Comparison of ENCODE assay signal across 10 mouse cellular contexts in genomic region chr15:27779827-27780226, GRCm38 (mm10).
DNase-seq lines count a peak whose midpoint lies in the region; ATAC-seq and TF ChIP-seq lines count a peak whose summit lies in the region.
"Had no signal": no experiment of that assay in that cellular context is flagged by ENCODE, and none has a peak within 500 bp of the region (broad histone marks: within the 10 kb centered on the region; RNA-seq: fewer than 3 reads in every experiment).

No protein-coding gene starts in this region.

- H3K9ac ChIP-seq in heart, embryonic 16.5 days (ENCODE audit: low read length): 0 out of 2 replicates have a peak overlapping the region, but pooled peaks have one; percentile 23
- peak overlapping the region; percentile 36; the same call in 1 of the 2 replicates for H3K9ac ChIP-seq in midbrain, embryonic 14.5 days (replicated peaks; ENCODE audit: low read length)
- H3K9ac ChIP-seq: liver, embryonic 13.5 days had no signal

- no peaks in the 10 kb centered on the region for H3K9me3 ChIP-seq in heart, embryonic 16.5 days (replicated peaks; ENCODE audit: control insufficient read depth, low read length)
- no peaks in the 10 kb centered on the region for H3K9me3 ChIP-seq in midbrain, embryonic 14.5 days (ENCODE audit: control insufficient read depth, low read length)
- H3K9me3 ChIP-seq: liver, embryonic 13.5 days had no signal

- H3K4me1 ChIP-seq in heart, embryonic 16.5 days (ENCODE audit: control insufficient read depth, insufficient read depth, low read length): peaks cover 80% of the 10 kb centered on the region
- peaks cover 79% of the 10 kb centered on the region for H3K4me1 ChIP-seq in midbrain, embryonic 14.5 days (ENCODE audit: control insufficient read depth, insufficient read depth, low read length)

- intact Hi-C loops in heart, postnatal 25 days (cut with DNase I): no loop called here

- H3K27me3 ChIP-seq in heart, embryonic 16.5 days (ENCODE audit: control insufficient read depth, insufficient read depth, low read length): no peaks in the 10 kb centered on the region
- H3K27me3 ChIP-seq in midbrain, embryonic 14.5 days (ENCODE audit: control insufficient read depth, insufficient read depth, low read length): no peaks in the 10 kb centered on the region
- H3K27me3 ChIP-seq: liver, embryonic 13.5 days had no signal

- H3K4me3 ChIP-seq in heart, embryonic 16.5 days (ENCODE audit: low read length): no peak overlapping the region
- H3K4me3 ChIP-seq in midbrain, embryonic 14.5 days (replicated peaks; ENCODE audit: low read depth, low read length): no peak overlapping the region
- H3K4me3 ChIP-seq: gastrocnemius, adult 2 months; liver, embryonic 13.5 days had no signal

- no peak overlapping the region for H3K4me2 ChIP-seq in heart, embryonic 16.5 days (ENCODE audit: low read depth, low read length)
- H3K4me2 ChIP-seq in midbrain, embryonic 14.5 days (ENCODE audit: low read length): no peak overlapping the region
- H3K4me2 ChIP-seq: liver, embryonic 13.5 days had no signal

- WGBS in heart, embryonic 16.5 days: 46% methylated on average over 10 of the region's 10 CpGs
- WGBS in midbrain, embryonic 14.5 days: 24% methylated on average over 10 of the region's 10 CpGs

- H3K36me3 ChIP-seq in heart, embryonic 16.5 days (ENCODE audit: control insufficient read depth, insufficient read depth): no peaks in the 10 kb centered on the region
- H3K36me3 ChIP-seq in midbrain, embryonic 14.5 days (ENCODE audit: control insufficient read depth, insufficient read depth, low read length): no peaks in the 10 kb centered on the region
- H3K36me3 ChIP-seq: liver, embryonic 13.5 days had no signal

- peak overlapping the region; percentile 91 for H3K27ac ChIP-seq in heart, embryonic 16.5 days (ENCODE audit: low read length)
- H3K27ac ChIP-seq in midbrain, embryonic 14.5 days (replicated peaks; ENCODE audit: low read depth, low read length): peak overlapping the region; percentile 65
- H3K27ac ChIP-seq: liver, embryonic 13.5 days had no signal

- TF ChIP-seq POLR2A in brain, embryonic 14.5 days (IDR thresholded peaks at IDR 0.05; ENCODE audit: borderline replicate concordance, extremely low read depth, insufficient read depth, insufficient read length, poor library complexity, severe bottlenecking): no peak

- no peak for ATAC-seq in heart, embryonic 16.5 days (replicated peaks; ENCODE audit: extremely low read depth, insufficient read depth, low FRiP score)
- ATAC-seq in midbrain, embryonic 14.5 days (ENCODE audit: low FRiP score, low TSS enrichment): 0 out of 2 replicates have a peak, but pooled peaks have one; percentile 3
- no peak for ATAC-seq in granulocyte monocyte progenitor cell, adult 5-6 weeks (replicated peaks; ENCODE audit: poor library complexity, severe bottlenecking)

- no peak for DNase-seq in heart, postnatal 25 days (ENCODE audit: low spot score)
- peak; percentile 66 for DNase-seq in brain, embryonic 14.5 days (ENCODE audit: low read depth)
- peak; percentile 91 for DNase-seq in forelimb bud, embryonic 11.5 days (ENCODE audit: low read depth, low spot score)
- DNase-seq in midbrain, embryonic 14.5 days: no peak
- DNase-seq in adrenal gland, postnatal 25 days: no peak
- no peak for DNase-seq in cerebellum, postnatal 10 days
- DNase-seq: gastrocnemius, adult 2 months; liver, embryonic 13.5 days had no signal

- no peak for TF ChIP-seq CTCF in brain, embryonic 14.5 days (IDR thresholded peaks at IDR 0.05; ENCODE audit: borderline replicate concordance, extremely low read depth, insufficient read depth, insufficient read length)

Comparison
In these comparisons a context has a peak if more than half of its experiments do, and no peak if none do; other contexts are left out.
1. DNase-seq: peak in brain, embryonic 14.5 days (single experiment) and forelimb bud, embryonic 11.5 days (single experiment); none in heart, postnatal 25 days (single experiment), midbrain, embryonic 14.5 days (single experiment), adrenal gland, postnatal 25 days (single experiment) and cerebellum, postnatal 10 days (0 of 2).